Mouse (Mus musculus) cerebellum, adult 11 months (tissue): ENCODE results near the gene Bean1.

Experiments used
- DNase-seq: peaks from one replicate; pipeline ENCODE4 v3.0.0; 2022

Gene Bean1

DNA sequence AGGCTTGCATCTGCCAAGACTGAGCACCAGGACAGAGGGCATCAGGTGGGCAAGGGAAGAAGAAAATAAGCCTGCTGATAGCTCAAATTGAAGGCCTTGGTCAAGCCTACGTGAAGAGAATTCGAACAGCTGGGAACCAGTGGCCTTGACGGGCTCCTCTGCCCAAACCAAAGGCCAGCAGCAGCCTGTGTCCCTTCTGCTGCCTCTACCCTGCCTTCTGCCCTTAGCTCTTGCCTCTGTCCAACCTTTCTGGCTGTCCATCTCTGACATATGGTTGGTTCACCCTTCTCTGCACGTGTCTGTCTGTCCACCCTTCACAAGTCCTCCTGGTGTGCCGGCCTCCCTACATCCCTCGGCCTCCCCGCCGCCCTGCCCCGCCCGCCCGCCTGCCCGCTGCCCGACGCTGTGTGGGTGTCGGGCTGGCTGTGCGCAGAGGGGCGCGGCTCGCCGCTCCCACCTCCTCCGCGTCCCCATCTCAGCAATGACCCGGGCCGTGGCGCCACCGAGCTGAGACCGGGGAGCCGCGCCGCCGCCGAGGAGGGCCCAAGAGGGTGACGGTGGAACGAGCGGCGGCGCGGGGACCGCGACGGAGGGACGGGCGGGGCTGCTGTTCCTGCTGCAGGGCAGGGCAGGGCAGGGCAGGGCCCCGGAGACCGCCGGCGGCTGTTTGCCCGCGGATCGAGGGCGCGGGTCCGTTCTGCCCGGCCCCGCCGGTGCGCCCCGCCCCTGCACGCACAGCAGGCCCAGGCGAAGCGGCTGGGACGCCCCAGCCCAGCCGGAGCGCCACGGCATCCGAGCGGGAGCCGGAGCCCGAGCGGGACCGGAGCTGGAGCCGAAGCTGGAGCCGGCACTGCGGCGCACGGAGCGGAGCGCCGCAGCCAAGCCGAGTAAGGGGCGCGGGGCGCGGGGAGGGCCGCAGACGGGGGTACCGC lies at the start of gene Bean1:
TSS of gene Bean1 (plus strand) at position 325 of the 932 bp plus-strand sequence.
- DNase-seq, result no peak

DNA sequence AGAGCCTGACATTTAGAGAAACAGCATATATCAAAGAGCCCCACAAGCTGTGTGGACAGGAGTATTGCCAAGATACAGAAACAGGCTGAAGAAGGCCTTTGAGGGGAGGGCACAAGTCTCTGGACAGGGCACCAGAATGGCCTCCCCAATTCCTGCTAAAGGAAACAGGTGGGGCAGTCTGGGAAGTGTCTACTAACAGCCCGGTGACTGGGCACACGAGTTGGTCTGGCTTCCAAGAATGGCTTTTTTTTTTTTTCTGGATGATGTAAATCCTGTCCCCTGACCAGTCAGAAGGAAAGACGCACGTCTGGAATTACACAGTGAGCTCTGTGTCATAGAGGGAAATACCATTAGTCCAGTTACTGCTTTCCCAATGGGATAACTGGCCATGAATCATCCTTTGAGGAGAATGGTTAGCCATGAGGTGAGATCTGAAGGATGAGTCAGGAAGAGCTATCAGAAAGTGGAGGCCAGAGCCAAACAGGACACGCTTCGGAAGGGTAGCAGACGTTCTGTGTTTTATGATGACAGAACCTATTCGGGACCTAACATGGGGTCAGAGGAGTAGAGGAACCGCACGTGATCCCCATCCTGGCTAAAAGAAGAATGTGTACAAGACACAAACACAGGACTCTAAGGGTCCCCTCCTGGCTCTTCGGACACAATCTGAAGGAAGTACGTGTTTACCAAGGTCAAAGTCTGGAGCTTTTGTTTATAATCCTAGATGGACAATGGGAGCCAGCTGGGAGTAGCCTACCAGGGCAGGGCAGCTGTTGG lies 48.4 kb upstream of the Bean1 start:
- DNase-seq, result no peak

DNA sequence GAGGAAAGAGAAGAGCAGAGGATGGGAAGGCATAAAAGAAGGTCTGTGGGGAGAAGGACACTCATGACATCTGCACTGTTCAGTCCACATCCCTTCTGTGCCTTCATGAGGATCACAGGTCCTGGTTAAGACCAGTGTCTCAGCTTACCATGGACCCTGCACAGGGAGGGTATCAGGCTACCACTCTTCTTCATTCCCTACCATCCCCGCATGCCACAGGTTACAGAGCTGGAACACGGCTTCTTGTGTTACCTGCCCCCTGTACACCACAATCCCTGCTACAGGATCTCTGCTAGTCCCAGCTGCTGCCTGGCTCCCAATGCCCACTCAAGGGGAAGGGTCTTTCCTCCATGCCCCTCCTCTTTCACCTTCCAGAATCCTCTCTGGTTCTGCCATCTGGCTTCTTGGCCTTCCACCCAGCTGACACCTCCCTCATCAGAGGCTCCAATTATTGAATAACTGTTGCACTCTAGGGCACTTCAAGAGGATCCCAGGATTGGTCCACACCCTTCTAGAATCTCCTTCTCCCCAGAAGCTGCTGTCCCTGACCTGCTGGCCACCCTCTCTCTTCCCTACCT lies 47.1 kb upstream of the Bean1 start:
- DNase-seq, result no peak

DNA sequence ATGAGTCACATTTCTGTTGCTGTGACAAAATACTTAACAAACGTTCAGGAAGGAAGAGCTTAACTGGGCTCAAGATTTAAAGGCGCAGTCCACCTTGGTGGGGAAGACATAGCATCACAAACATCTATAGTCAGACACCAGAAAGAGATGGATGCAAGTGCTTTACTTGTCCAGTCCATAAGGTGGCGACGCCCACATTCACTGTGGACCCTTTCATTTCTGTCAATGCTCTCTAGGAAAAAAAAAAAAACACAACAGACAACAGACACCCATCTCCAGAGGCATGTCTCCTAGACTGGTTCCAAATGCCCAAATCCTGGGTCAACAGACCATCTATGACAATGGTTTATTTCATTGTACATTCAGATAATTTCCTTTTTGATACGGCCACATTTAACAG lies 45.7 kb upstream of the Bean1 start:
- DNase-seq, result no peak

DNA sequence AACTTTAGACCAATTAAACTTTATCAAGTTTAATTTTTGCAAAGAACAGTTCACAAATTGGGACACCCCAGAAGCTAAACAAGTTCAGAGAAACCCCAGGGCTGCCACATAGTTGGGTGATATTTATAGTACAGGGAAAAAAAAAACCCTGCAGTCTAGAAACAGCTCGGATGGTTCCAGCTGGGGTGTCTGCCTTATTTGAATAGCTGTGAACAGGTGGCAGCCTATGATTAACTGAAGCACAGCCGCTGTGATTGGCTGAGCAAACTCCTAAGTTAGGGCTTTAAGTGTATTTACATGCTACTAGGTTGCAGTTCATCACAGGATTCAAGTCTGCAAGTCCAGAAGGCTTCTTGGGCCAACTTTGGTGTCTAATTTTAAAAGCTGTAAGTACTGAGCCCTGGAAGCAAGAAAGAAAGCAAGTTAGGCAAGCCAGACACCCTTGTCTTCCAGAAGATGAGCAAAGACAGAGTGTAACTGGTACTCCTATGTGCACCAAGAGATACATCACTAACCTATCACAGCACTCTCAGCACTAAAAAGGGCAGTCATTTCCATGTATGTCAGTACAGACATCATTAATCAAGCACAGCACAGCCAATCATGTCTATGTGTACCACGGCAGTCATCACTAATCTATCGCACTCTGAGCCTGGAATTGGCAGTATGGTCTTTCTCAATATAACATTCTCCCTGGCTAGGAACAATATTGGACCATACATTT lies 42.9 kb upstream of the Bean1 start:
- DNase-seq, result no peak

DNA sequence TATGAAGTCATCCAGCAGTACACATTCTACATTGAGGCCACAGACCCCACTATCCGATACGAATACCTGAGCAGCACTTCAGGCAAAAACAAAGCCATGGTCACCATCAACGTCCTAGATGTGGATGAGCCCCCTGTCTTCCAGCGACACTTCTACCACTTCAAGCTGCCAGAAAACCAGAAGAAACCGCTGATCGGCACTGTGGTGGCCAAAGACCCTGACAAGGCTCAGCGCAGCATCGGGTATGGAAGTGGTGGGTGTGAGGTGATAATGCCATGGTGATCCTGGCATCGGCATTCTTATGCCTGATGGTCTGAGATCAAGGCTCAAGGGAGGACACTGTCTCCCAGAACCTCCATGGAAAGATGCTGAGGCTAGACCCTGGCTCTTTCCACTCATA lies 39.3 kb upstream of the Bean1 start:
- no peak for DNase-seq

DNA sequence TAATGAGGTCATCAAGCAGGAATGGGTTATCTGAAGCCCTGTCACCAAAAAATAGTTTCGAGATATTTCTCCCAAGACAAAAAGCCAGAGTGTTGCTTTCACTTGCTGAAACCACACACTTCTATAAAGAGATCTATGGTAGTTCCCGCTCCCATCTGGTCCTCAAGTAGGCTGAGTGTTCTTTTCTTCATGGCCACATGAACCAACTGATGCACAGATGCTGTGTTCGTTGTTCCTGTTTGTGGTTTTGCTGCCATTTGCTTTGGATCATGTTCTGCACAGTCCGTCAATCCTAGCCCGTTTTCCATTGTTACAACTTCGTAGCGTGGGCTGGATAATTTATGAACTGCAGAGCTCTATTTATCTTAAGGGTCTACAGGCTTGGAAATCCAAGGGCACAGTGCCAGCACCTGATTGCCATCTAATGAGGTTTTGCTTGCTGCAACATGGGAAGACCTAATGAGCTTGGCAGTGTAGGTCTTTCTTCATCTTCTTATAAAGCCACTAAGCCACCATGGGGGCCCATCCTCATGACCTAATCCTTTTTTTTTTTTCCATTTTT lies 38.7 kb upstream of the Bean1 start:
- no peak for DNase-seq

DNA sequence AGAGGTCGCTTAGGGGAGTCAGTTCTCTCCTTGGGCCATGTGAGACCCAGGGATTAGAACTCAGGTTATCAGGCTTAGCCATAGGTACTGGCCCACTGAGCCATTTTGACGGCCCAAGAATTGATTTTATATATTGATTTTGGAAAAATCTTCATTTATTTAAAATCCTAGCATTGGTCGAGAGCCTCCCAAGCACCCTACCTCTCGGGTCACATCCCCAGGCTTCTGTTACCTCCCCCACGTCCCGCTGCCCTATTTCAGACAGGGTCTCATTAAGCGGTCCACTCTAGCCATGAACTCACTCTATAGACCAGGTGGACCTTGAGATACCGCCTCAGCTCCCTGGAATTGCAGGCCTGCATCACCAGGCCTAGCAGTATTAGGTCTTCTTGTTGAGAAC lies 35.7 kb upstream of the Bean1 start:
- DNase-seq, result no peak

DNA sequence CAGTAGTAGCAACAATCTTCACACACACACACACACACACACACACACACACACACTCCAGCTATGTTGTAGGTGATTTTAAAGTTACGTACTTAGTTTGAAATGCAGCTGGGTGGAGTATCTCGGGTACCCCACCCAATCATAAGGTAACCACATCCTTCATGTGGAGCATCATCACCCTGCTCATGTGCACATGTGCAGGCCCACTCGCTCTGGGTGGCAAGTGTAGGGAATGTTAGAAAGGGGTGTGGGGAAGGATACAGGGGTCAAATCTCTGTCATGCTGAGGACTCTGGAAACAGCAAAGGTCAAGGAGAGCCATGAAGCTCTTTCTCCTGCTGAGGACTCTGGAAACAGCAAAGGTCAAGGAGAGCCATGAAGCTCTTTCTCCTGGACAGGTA lies 34.0 kb upstream of the Bean1 start:
- no peak for DNase-seq

DNA sequence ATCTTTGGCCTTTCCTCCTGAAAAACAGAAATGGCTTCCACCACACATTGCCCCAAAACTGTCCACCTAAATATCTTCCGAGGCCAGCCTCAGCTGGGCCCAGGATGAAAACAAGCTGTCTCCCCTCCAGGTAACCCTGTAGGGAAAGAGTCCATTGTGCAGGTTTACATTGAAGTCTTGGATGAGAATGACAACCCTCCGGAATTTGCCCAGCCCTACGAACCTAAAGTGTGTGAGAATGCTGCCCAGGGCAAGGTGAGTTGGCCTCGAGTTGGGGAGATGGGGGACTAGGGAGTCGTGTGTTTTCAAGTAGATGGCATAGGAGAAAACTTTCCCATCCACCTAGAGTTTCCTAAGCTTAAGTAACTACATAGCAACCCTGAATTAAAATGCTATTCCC lies 32.6 kb upstream of the Bean1 start:
- no peak for DNase-seq

DNA sequence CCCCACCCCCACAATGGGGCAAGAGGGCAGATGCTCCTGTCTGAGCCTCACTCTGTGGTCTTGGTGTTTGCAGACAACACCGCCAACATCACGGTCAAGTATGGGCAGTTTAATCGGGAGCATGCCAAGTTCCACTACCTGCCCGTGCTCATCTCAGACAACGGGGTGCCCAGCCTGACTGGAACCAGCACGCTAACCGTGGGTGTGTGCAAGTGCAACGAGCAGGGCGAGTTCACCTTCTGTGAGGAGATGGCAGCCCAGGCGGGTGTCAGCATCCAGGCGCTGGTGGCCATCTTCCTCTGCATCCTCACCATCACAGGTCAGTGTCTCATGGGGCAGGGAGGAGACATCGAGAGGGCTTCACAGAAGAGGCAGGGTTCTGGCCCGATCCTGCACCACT lies 29.6 kb upstream of the Bean1 start:
- no peak for DNase-seq

DNA sequence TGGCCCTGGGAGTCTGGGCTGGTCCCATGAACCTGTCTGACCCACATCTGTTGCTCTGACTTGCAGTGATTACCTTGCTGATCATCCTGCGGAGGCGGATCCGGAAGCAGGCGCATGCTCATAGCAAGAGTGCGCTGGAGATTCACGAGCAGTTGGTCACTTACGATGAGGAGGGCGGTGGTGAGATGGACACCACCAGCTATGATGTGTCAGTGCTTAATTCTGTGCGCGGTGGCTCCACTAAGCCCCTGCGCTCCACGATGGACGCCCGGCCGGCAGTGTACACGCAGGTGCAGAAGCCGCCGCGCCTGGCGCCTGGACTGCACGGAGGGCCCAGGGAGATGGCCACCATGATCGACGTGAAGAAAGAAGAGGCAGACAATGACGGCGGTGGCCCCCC lies 27.8 kb upstream of the Bean1 start:
- DNase-seq, result no peak

DNA sequence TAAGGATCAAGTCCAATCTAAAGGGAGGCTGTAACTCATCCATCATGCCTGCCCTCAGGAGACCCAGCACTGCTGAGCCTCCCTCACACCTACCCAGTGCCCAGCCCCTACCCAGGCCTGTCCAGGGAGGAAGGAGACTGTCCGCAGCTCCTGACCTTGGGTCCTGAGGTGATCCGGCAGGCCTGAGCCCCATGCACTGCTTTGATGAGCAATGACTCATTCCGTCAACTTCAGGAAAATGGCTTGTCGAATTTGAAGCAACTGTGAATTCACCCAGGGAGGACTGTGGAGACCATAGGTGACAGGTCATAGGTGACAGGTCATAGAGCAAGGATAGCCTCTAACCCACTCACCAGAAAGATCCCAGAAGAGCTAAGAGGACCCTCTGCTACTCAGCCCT lies 26.9 kb upstream of the Bean1 start:
- no peak for DNase-seq

DNA sequence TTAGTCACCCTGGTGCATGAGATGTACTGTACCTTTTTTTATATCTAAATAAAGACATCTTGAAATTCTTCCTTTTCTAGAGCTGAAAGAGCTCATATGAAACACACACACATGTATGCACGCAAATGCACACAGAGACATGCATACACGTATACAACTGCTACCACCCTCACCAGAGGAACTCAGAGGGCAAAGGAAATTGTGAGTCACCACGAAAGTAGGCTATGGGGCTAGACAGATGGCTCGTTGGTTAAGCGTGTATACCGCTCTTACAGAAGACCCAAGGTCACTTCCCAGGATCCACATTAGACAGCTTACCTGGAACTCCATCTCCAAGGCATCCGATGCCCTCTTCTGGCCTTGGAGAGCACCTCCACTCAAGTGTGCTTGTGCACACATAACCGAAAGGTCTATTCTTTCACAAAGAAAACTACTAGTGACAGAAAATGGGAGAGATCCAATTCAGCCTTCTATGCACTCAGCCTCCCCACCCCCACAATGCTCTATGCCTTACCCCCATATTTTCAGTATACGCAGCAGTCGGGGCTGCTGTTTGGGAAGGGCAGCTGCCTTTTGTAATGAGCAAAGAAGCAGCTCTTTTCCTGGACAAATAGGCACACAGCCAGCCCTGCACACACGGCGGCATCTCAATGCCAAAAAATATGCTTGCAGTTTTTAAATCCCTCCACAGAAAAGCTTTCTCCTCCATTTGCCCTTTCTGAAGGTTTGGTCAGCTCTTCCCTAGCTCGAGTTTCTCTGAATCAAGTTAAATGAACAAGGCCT lies 25.6 kb upstream of the Bean1 start:
- DNase-seq, result no peak

DNA sequence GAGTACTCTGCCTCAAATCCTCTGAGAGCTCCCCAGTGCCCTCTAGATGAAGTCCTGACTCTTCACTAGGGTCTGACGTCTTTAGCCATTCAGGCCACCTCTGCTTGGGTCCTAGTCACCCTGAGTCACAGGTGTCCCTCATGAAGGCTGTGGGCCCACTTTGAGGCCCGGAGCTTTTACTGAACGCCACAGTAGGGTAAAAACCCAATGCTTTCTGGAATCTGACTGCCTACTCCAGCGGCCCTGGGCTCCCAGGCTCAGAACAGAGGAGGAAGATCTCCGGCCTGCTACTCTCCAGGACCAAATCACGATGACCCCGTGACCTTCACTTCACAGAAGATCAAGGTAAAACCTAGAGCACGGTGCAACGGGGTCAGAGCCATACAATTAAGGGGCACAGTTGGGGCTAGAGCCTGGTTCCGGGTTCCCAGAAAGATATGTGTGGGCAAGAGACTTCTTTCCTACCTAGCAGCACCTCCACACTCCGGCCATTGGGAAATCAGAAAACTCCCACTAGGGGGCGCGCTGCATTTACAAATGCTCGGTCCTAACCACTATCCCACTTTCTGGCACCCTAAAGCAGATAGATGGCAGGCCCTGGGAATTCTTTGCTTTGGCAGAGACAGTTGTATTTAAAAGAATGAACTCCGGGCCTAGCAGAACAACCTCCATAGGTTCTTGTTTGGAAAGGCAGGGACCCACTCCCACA lies 24.1 kb upstream of the Bean1 start:
- DNase-seq, result peak; percentile 58

DNA sequence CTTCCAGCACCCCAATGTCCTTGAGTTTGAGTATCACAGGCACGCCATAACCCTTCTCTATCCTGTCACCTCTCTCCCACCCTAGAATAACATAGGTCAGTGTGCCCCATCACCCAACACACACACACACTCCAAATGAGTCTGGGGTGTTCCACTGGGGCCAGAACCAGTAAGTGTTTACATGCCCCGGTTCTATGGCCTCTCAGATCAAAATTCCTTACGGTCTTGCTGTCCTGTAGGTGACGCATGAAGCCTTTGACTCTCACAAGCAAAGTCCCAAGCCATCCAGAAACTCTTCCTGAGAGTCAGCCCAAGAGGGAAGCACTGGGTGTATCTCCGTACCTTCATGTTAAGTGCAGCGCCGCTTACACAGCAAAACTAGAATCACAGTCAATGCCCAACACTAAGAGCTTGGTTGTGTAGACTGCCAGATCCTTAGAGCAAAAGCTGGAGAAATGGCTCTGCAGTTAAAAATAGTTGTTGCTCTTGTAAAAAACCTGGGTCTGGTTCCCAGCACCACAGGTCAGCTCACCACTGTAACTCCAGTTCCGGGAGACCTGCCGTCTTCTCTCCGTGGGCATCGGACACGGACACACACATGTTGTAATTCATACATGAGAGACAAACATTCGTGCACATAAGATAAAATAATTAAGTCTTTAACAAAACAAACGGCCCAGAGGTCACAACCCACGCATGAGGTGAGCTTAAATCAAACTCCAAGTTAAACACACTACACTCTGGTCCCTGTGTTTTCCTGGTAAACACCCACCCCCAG lies 23.3 kb upstream of the Bean1 start:
- no peak for DNase-seq

DNA sequence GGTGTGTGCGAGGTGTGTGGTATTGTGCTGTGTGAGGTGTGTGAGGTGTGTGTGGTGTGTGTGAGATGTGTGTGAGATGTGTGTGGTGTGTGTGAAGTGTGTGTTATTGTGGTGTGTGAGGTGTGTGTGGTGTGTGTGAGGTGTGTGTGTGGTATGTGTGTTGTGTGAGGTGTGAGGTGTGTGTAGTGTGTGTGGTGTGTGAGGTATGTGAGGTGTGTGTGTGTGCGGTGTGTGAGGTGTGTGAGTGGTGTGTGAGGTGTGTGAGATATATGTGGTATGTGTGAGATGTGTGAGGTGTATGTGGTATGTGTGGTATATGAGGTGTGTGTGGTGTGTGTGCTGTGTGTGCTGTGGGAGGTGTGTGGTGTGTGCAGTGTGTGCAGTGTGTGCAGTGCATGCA lies 22.3 kb upstream of the Bean1 start:
- no peak for DNase-seq

DNA sequence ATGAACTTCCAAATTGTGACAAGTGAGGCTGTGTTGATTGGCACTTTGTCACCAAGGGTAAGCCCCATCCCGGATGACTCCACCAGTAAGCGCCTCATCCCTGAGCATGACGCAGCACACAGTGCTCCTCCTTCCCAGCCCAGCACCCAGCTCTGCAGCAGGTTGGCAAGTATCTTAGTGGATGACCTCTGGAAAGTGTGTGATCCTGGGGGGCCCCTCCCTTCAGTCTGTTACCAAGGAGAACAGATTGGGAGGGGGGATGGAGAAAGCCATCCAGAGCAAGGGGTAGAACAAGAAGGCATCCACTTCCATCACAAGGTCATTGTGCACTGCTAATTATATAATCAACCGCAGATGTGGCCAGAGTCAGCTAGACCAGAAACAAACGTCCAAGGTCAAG lies 9.5 kb upstream of the Bean1 start:
- no peak for DNase-seq

DNA sequence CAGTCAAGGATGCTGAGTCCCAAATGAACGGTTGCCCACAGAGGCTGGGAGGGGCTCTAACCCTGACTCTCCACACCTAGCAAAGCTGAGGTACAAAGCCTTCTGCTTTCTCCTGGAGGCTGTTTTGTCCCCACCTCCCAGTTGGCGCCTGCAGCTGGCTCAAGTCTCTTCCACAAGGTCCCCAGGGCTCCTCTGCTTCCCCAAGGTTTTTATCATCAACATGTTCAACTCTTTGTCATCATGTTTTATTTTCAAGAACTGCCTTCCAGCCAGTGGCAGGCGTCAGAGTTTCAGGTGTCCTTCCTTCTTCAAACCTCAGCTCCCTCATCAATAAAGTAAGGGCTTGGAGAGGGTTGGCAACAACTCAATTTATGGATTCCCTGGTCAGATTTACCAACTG lies 781 bp upstream of the Bean1 start:
- DNase-seq, result no peak

DNA sequence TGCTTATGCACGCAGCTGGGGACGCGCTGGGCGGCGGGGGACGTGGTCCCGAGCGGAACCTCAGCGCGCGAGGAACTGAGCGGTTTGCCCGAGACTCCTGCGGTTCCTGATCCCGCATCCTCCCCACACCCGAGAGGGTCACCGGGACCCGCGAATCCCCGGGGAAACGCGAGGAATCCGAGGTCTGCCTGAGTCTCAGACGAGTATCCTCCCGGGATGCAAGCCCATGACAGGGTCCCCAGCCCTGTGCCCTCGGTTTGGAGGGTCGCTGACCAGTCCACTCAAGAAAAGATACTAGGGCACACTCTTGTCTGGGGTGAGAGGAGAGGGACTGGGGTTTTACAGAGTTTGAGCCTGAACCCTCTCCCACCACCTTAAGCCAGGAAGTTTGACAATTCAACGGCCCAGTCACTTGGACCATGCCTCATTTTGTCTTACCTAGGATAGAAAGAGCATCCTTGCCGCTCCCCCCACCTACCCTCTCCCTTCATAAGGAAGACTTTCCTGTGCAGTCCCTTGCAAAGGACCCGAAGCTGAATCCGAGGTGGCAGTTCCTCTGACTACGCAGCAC lies 893 bp downstream of the Bean1 start:
- DNase-seq, result no peak
